Mouse (Mus musculus) erythroblast, adult 5-6 weeks (primary cell): ENCODE data around the gene Crybb1. TPM values are rescaled to one million over a fixed set of nuclear protein-coding genes. Genes with fewer than 3 reads are reported as not detected.

Experiments used
- ATAC-seq: replicated peaks from 2 replicates; pipeline ENCODE4 v1.8.0; 2016; ENCODE audit warnings: moderate number of reproducible peaks, mild to moderate bottlenecking, moderate TSS enrichment, inconsistent platforms; ENCODE audit not compliant: poor library complexity, low FRiP score, severe bottlenecking
- total RNA-seq, 2 experiments: library from RNA; stranded (forward) in 1 of 2; stranded (reverse) in 1 of 2; fragments of 150-400 nt in 1 of 2; fragments of 200-764, 138-1000 nt in 1 of 2; gene quantifications; 2 replicates each; pipeline versions ENCODE4 v1.2.3 to v1.2.4; 2015 to 2017; ENCODE audit warnings: low replicate concordance in 2 of 2

Crybb1 gene
- total RNA-seq, 2 experiments from 2014 or later: not detected

DNA sequence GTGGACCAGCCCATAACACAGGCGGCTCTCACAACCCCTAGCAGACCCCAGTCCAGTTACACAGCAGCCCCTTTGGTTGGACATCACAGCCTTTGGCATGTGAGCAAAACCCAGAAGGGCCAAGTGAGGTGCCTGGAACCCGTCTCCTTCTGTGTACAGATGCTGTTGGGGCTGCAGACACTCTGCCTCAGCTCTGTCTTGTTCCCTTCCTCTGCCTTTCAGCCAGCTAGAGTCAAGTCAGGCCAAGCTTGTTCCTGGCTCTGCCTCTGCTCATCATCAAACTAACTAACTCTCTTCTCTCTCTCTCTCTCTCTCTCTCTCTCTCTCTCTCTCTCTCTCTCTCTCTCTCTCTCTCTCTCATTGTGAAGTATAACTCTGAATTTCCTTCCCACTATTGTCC lies 19.0 kb upstream of the Crybb1 start:
- ATAC-seq: no peak

DNA sequence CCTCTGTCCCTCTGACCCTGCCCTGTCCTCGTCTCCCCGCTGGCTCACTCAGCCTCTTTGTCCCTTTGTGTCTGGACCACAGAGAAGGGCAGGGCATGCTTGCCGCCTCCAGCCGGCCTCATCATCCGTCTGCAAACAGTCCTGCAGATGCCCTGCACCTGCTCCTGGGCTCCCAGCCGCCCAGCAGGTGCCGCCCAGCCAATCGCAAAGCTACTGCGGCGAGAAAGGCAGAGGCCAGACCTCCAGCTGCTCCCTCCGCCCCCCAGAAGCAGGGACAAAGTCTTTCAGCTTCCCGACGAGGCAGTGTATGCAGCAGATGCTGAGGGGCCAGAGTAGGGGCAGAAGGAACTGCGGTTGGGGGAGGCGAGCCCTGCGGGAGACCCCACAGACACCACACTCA lies 18.2 kb upstream of the Crybb1 start:
- ATAC-seq: no peak

GRCm38 (mm10) chr5:112237866-112238570 lies 17.6 kb upstream of the Crybb1 start:
- no peak for ATAC-seq

GRCm38 (mm10) chr5:112238781-112239482 lies 16.7 kb upstream of the Crybb1 start:
- no peak for ATAC-seq

GRCm38 (mm10) chr5:112240761-112241160 lies 14.9 kb upstream of the Crybb1 start:
- peak; percentile 76 for ATAC-seq

DNA sequence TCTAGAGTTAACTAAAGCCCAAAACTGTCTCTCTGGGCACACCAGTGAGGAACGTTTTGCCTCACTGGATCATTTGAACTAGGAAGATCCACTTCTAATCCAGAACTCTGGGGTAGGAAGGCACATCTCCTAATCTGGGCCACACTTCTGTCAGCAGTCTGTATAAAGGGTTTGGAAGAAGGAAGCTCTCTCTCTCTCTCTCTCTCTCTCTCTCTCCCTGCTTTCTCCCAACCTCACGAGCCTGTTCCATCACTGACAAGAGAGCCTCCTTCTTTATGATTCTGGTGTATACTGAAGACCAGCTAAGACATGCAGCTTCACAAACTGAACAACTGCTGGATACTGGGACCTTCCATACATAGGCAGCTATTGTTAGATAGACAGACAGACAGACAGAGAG lies 13.8 kb upstream of the Crybb1 start:
- ATAC-seq: no peak

DNA sequence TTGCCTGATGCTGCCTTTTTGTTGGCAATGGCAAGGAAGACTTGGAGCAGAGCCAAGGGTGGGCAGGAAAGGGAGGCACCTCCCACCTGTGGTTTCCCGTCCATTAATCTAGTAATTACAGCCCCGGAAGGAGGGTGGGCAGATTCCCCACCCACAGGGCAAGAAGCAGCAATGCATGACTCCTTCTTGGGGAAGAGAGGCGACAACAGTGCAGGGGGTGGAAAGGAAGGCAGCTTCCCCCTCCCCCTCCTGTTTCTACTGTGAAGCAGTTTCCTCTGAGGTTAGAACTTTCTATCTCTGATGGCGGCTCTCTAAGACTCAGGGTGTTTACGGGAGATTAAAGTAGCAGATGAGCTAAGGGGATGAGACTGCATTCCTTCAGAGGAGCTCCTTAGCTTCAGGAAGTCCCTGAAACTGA lies 13.2 kb upstream of the Crybb1 start:
- ATAC-seq: no peak

DNA sequence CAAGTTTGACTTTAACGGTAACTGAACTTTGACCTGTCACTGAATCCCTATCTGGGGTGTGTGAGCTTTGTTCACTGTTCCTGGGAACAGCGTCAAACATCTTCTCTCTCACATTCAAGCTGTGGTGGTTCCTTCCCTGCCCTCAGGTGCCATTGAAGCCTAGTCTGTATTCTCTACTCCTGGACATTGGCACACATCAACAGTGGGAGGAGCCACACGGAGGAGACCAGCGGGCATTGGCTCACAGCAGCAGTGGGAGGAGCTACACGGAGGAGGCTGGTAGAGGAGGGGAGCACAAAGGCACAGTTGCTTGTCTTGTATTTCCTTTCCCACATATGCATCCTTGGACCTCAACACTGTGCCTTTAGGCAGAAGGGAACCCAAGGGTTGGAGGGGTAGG lies 12.6 kb upstream of the Crybb1 start:
- no peak for ATAC-seq

DNA sequence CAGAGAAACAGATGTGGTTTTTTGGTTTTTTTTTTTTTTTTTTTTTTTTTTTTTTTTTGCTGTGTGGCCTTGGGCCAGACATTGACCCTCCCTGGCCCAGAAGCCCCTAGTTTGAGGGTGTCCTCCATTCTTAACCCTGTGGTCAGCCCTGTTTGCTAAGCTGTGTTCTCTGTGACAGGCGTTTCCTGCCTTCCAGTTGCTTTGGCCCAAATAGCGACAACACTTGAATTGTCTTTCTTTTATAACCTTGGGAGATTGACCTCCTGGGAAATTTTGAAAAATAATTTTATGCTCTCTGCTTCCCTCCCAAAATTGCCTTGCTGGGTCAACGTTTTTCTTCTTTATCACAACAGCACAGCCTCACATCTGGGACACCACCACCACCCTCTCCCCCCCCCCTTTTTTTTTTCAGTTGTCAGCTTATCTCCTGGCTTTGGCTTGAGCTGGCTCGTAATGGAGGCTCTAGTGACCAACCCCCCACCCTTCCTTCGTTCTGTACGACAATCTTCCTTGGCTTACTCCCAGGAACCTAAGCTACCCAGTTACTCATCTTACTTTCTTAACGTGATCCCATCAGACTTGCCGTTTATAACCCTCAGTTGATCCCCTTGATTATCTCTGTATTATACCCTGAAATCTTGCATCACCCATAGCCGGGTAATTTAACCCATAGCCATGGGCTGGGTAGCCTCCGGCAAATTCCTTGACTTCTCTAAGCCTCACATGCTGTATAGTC lies 11.9 kb upstream of the Crybb1 start:
- ATAC-seq: no peak

DNA sequence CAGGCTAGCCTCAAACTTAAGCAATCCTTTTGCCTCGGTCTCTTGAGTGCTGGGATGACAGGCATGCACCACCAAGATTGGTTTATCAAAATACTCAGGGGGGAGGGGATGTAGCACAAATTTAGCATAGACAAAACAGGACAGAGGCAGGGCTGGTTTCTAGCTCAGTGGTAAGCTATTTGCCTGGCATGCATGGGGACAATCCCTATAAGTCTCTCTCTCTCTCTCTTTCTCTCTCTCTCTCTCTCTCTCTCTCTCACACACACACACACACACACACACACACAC lies 11.4 kb upstream of the Crybb1 start:
- no peak for ATAC-seq

- no peak for ATAC-seq
These were observed 10.6 kb upstream of the Crybb1 start for GRCm38 (mm10) chr5:112244890-112245615.

DNA sequence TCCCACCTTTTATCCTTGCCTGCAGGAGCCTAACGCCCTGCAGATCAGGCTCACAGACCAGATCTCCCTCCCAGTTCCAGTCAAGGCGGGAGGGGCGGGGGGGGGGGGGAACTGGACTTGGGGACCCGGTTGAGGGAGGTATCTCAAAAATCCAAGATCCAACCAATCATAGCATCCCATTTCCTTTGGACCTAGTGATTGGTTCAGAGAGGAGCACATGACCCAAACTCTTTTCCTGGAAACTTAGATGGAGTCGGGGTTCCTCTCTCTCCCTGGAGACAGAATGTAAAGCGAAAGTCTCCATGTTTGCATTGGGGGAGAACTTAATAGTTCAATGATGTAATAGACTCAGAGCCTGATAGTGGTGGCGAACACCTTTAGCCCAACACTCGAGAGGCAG lies 8.2 kb upstream of the Crybb1 start:
- no peak for ATAC-seq

GRCm38 (mm10) chr5:112249106-112249505 lies 6.5 kb upstream of the Crybb1 start:
- no peak for ATAC-seq

DNA sequence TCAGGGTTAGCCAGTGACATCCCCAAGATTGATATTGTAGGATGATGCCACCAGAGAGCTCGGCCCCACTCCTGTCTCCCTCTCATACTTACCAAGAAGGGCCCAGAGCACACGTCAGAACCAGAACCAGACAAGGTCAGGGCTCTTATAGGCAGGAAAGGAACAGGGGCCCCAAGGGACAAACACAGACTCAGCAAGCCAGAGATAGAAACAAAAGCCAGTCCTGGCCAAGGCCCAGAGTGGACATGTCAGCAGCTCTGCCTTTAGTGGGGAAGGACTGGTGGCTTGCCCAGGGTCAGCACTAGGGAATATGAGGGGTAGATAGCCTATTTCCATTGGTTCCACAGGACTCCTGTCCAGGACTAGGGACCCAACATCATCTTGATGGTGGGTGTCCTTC lies 3.2 kb upstream of the Crybb1 start, which contains the start of gene Cryba4:
Cryba4 (minus strand) TSS at position 119 of the 400 bp plus-strand sequence.
- no peak for ATAC-seq

DNA sequence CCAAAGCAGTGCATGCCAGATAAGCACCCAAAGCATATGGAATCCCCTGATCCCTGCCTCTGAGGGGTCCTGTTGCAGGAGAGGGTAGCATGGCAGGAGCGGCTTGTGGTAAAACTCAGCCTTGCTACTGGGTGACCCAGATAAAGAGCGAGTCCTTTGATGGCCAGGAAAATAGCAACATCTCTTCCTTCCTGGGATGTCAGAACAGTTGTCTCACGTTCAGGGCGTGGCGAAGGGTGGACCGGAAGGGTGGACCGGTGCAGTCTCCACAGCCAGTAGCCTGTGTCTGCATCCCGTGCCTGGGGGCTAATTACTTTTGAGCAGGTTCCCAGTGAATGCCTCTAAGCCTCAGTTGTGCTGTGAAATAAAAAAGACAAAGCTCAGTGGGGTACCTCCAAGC lies 2.4 kb upstream of the Crybb1 start:
- ATAC-seq: peak; percentile 27; the same call in 1 of the 2 replicates

DNA sequence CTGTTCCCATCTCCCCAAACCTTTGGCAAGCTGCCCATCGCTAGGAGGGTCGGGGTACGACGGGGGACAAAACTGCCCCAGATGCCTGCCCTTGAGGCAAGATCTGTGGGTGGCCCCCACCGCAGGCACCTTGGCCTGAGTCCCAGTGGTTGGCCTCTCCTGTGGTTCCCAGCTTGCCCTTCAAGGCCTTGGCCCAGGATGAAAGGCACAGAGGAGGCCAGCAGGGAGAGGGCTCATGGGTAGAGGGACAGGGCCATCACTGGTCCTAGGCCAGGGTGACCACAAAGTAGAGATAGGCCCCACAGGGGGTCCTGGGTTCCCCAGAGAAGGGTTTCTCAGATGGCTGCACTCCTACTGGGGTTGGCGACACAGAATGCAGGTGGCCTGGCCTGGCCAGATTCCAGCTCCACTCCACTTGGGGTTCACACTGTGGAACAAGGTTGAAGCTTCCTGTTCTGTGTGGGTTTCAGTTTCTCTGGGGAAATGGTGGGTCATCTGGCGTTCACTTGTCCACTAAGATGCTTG lies 1.3 kb upstream of the Crybb1 start:
- ATAC-seq: no peak

GRCm38 (mm10) chr5:112256457-112256856 lies 842 bp downstream of the Crybb1 start:
- no peak for ATAC-seq

GRCm38 (mm10) chr5:112257896-112258295 lies 2.3 kb downstream of the Crybb1 start:
- ATAC-seq: no peak

- ATAC-seq: no peak
These were observed 4.4 kb downstream of the Crybb1 start for GRCm38 (mm10) chr5:112259862-112260650.
